Mouse (Mus musculus): ENCODE results near the gene Agtrap.
"Not testable (repeated sequence)": the region's sequence is repeated elsewhere in the genome, so short reads cannot be mapped to it uniquely, and the experiment has no call there.

The Agtrap gene

DNA sequence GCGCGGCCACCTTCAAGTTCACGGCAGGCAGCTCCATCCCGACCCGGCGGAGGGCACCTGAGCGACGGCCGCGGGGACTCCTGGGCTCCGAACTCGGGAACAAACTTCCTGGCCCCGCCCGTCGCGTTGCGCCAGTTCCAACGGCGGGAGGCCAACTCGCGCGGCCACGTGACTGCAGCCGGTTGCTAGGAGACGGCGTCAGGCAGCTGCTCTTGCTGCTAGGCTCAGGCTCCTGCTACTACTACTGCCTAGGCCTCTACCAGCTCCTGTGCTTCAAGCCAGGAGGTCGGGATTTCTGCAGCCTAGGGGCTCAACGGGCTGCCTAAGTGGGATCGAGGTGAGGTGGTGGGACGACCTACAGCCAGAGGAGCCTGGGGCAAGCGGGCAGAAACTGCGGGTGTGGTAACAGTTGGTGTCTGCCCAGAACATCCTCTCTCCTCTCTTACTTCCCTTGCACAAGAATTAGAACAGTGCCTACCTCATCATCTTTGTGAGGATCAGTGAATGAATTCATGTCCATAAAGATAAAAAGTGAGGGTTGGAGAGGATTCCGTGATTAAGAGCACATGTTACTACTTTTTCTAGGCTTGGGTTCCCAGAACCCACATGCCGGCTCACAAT lies at the start of gene Agtrap:
Gene Agtrap (minus strand): TSS at position 125 of the 621 bp plus-strand sequence.
- peak; percentile 90 for DNase-seq (ENCODE audit: low read depth, low spot score)

DNA sequence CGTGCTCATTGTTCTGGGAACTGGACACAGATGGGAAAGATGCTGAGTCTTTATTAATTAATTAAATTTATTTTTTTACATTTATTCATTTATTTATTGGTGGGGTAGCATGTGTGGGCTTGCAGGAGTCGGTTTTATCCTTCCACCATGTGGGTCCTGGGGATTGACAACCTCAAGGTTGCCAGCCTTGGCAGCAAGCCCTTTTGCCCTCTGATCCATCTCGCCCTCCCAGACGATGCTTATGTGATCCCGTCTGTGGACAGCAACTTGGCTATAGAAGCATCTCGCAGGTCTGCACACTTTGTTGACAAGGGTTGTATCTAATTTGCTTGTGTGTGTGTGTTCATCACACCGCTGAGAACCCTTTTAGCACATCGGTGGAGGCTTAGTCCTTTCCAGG lies 49.7 kb upstream of the Agtrap start:
- DNase-seq (ENCODE audit: low read depth, low spot score) = no peak

DNA sequence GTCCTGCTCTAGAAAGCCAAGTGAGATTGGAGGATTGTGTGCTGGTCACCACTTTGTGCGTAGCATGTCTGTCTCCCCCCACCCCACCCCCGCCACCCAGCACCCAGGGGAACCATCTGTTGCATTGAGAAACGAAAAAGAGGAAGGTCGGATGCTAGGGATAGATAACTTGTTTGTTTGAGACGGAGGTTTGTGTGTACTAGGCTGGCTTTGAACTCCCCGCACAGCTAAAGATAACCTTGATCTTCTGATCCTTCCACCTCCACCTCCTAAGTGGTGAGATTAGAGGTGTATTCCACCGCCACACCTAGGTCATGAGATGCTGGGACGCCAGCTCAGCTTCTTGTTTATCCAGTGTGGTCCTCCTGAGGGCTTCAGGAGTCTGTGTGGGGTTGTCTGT lies 47.2 kb upstream of the Agtrap start:
- no peak for DNase-seq (ENCODE audit: low read depth, low spot score)

DNA sequence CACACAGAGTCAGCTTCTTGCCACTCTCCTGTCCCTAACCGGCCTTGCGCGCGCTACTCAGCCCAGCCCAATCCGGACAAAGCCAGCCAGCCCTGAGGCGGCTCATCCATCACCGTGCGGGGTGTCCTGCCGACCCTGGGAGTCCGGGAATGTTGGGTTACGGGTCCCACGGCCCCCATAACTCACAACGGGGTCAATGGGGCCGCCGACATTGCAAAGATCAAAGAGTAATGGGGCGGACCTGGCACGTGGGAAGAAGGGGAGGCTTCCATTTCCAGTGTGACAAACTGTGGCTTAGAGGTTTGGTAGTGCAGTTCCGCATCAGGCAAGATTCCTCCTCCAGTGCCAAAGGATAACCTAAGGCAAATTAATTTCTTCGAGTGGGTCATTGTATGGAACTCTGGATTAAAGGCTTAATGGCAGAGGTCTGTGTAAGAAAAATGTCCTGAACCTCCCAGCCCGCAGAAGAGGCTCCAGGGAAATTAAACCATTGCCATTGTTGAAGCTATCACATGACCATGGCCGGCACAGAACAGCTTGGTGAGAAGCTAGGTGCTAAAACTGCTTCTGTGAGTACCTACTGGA lies 43.8 kb upstream of the Agtrap start:
- DNase-seq (ENCODE audit: low read depth, low spot score) = peak; percentile 93

DNA sequence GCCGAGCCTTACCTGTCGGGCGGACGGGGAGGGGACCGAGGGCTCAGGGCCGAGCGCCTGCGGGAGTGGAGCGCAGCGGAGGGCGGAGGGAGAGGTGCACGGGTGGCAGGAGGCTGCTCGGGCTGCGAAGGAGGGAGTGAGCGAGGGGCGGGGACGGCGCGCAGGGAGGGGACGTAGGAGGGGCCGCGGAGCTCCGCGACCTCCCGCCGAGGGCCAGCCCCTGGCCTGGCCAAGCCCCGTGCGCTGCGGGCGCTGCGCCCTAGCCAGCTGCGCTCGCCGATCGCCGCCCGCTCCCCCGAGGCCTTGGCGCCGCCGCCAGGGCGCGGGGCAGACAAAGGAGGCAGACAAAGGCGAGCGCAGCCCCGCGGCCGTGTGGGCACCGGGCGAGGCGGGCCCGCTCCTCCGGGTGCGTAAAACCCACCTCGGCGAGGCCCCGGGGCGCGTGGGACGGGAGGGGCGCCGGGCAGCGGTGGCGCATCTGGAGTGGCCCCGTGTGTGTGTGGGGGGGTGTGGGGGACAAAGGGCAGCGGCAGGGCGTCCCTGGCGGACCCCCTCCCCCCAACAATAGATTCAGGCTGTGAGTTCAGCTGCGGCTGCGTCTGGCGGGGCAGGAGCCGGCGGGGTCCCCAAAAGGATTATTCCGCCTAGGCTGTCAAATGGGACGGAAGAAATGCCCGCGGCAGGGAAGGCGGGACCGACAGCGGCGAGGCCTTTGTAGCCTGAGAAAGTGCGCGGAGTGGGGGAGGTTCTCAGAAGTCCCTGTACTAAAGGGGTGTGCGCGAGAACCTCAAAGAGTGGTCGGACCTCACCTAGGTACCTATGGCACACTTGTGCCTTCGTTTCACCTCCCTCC lies 43.0 kb upstream of the Agtrap start, which contains the start of gene Draxin:
Gene Draxin (minus strand): TSS at position 138 of the 853 bp plus-strand sequence.
- DNase-seq (ENCODE audit: low read depth, low spot score) = peak; percentile 86

DNA sequence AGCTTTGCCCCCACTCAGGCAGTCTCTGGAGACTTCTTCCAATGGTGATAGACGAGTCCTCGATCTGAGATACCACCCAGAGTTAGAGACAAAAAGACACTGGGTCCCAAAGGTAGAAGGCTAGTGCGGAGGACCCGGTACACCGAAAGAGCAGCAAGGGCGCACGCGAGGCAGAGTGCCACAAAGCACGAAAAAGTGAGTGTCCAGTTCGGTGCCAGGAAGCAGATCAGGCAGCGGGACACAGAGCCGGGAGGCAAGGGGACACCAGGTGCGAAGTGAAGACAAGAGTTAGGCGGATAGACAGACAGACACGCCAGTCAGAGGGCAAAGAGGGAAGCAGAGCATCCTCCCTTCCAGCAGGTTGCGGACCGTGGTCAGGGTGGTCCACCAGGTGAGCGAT lies 42.3 kb upstream of the Agtrap start, which contains the start of gene Mad2l2:
Gene Mad2l2 (plus strand): TSS at position 252 of the 400 bp plus-strand sequence.
- no peak for DNase-seq (ENCODE audit: low read depth, low spot score)

DNA sequence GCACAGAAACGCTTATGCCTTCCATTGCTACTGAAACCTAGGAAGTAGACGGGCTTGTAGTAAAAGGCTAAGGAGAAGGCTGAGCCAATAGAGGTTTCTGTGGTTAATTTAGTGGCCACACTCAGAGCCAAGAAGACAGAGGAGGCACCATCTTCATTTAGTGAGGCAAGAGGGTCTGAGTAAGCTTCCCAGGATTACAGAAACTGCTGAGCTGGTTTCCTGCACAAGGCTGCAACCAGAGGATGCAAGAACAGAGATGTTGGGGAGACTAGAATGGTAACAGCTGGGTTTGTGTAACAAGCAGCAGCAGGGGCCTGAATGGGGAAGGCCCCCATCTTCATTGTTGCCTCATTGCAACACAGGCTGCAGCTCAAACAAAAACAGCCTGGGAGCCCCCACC lies 40.8 kb upstream of the Agtrap start:
- DNase-seq (ENCODE audit: low read depth, low spot score) = no peak

DNA sequence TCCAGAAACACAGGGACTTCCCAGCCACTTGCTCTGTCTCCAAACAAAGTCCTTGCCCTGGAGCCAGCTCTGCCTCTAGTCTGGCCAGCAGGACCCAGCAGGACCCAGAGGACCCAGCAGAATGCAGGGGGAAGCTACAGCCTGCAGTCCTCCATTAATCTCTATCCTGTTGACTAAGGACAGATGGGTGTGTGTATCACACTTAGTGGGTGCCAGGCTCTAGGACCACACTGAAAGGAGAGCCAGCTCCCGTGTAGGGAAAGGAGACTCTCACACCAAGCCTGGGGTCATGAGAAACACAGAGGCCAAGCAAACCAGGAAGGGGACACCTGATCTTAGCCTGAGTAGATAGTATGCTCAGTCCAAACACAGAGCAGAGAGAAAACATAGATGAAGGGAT lies 40.4 kb upstream of the Agtrap start:
- DNase-seq (ENCODE audit: low read depth, low spot score) = no peak

DNA sequence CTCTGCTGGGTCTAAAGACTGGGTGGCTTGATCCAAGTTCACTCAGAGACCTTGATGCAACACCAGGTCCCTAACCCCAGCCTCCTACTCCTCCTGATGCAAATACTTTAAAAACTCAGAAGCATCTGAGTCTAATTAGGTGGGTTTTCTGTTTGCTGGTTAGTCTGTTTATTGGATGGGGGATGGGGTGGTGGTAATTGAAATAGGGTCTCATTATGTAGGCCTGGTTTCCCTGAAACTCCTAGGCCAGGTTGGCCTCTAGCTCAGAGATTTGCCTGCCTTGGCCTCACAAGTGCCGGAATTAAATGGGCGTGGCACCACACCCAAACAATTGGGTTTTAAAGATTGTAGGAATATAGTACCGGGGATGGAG lies 34.8 kb upstream of the Agtrap start:
- DNase-seq (ENCODE audit: low read depth, low spot score) = no peak

DNA sequence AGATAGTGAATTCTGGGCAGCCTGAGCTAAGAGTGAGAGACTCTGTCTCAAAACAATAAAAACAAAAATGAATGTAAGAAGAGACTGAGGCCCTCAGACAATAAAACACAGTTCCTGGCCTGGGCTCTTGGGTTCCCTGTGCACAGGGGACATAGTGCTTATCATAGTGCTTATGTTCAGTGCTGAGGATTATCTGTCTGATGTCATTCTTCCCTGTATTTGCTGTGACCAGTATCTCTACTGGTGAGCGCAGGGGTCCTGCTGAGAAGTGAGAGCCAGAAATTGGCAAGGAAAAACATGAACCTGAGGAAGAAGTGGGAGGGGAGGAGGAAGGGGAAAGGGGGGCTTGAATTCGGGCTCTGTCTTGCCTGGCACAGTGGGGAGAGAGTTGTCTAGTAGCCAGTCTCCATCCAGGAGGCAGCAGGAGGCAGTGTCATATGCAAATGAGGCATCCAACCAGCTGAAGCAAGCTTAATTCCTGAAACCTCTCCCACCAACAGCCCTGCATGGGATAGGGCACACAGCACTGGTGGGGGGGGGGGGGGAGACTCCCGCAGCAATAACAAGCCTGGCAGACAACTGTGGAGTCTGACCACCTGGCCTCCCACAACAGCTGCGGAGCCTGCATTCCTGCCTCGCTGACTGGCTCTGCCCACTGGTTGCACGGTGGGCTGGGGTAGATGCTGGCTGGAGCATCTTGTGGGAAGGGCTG lies 34.3 kb upstream of the Agtrap start:
- DNase-seq (ENCODE audit: low read depth, low spot score) = peak; percentile 67

DNA sequence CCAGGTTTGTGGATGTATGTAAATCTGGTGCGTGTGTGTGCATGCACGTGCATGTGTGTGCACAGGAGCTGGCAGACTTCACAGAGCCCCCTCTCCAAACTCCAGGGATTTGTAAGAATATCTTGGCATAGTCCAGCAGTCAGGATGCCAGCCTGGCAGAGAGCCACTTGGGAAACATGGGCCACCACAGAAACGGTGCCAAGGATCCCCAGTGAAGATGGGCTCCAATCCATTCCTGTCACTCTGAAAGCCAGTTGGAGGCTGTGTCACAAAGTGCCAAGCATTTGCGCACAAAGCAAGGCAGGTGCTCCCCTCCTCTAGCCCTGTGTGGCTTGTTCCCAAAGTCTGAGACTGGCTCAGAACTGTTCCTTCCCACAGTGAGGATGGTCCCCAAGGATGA lies 33.5 kb upstream of the Agtrap start:
- DNase-seq (ENCODE audit: low read depth, low spot score) = no peak

DNA sequence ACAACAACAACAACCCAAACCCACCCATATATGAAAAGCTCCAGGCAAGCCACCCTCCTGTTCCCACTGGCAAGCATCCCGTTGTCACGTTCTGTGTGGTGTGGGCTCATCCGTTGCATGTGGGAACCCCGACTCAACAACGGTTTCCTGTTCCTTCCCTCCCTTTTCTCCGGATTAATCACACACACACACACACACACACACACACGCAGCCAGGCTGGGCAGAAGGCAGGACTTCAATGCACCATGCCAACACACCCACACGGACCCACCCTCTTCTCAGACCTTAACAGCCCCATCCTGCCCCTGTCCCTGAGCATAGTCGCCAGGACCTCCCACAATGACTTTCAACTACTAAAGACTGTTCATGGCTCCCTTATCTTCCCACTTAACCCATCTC lies 32.7 kb upstream of the Agtrap start:
- DNase-seq (ENCODE audit: low read depth, low spot score) = no peak

DNA sequence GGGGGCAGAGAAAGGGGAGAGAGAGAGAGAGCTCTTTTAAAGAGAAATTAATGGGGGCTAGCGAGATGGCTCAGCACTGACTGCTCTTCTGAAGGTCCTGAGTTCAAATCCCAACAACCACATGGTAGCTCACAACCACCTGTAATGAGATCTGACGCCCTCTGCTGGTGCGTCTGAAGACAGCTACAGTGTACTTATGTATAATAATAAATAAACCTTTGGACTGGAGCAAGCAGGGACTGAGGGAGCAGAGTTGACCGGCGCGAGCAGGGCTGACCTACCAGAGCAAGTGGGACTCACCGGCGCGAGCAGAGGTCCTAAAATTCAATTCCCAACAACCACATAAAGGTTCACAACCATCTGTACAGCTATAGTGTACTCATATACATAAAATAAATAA lies 31.7 kb upstream of the Agtrap start:
- not testable (repeated sequence) for DNase-seq (ENCODE audit: low read depth, low spot score)

DNA sequence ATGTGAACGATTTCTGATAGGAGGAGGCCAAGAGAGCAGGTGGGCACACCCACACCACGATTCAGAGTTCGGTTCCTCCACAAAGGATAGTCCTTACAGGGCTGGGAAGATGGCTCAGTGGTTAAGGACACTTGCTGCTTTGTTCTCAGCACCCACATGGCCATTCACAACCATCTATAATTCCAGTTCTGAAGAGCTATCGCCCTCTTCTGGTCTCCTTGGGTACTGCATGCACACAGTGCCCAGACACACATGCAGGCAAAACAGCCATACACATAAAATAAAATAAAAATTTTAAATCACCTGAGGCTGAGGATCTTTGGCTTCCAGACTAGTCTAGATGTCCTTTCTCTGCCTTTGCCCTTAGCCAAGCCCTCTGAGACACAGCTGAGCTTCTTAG lies 29.6 kb upstream of the Agtrap start:
- DNase-seq (ENCODE audit: low read depth, low spot score) = no peak

DNA sequence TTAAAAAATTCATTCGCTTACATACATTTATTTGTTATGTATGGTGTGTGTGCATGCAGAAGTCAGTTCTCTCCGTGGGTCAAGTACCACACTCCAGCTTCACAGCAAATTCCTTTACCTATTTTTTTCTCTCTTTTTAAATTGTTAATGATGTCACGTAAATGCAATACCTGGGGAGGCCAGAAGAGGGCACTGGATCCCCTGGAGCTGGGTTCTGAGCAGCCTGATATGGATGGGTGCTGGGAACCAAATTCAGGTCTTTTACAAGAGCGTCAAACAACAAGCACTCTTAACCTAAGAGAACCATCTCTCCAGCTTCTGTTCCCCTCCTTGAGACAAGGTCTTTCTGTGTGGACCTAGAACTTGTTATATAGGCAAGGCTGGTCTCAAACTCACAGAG lies 28.8 kb upstream of the Agtrap start:
- DNase-seq (ENCODE audit: low read depth, low spot score) = no peak

DNA sequence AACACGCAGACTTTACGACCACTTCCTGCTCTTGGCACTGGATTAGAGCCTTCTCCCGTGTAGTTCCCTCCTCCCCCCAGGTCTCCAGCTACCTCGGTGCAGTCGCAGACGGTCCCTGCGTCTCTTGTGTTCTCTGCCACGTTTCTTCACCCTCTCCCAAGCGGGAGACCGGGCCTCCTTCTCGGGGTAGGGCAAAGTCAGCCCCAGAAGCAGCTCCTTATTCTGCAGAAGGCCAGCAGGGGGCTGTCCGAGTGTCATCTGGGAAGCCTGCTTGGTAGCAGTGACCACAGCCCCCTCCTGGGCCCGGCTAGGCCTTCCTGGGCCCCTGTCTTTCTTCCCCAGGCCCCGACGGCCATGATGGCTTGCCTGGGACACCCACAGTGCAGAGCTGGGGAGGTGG lies 27.6 kb upstream of the Agtrap start:
- DNase-seq (ENCODE audit: low read depth, low spot score) = peak; percentile 57

DNA sequence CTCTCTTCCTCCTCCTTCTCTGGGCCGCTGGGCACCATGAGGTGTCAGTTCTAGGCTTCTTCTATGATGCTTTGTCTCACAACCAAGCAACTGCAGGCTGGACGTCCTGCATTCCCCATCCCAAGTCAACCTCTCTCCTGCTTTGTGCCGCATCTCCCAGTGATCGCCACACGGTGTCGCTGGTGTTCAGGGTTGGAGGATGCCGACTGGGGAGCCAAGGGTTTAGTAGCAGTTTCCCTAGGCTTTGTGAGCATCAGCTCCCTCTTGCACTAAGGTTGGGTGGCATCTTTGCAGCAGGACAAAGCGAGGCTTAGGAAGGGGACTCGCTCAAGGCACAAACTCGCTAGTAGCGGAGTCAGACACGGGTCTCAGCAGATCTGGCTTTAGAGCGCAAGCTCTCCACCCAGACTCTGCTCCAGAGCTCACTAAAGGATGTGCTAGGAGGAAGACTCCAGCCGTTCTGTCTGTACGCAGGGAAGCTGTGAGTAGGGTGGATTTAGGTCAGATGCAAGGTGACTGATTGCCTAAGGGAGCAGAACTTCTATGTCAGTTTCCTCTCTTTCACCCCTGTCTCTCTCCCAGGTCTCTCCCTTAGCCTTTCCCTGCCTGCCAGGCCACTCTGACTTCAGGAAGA lies 27.0 kb upstream of the Agtrap start:
- DNase-seq (ENCODE audit: low read depth, low spot score) = peak; percentile 91

DNA sequence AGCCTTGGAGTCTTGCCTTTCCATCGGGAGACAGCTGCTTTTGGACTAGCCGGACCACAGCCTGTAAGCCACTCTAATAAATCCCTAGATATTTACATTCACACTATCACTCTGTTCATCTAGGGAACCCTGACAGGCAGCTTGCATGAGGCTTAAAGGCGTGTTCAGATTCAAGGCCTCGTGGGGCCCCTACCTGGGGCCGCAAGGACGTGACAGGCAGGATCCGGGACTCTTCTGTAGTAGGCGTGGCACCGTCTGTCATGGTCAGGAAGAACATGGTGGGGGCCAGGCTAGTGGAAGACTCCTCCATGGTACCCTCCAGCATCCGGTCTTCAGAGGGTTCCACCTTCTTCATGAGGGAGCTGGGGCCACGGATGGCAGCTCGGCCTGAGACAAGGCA lies 24.7 kb upstream of the Agtrap start:
- no peak for DNase-seq (ENCODE audit: low read depth, low spot score)

DNA sequence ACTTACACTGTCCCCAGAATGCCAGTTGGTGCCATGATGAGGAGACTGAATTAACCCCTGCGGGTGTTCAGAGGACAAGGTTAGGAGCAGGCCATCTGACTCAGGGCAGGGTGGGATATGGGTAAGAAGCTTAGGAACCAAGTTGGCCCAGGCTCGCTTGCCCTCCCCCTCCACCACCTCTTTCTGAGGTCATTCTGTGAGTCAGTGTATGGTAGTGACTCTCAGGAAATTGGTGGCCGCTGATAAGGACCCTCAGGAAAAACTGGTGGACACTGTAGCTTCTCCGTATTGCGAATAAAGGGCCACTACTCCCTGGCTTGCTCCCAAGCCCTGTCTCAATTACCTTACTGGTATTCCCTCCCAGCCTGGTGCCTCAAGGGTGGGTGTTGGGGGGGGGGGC lies 21.4 kb upstream of the Agtrap start:
- DNase-seq (ENCODE audit: low read depth, low spot score) = no peak

DNA sequence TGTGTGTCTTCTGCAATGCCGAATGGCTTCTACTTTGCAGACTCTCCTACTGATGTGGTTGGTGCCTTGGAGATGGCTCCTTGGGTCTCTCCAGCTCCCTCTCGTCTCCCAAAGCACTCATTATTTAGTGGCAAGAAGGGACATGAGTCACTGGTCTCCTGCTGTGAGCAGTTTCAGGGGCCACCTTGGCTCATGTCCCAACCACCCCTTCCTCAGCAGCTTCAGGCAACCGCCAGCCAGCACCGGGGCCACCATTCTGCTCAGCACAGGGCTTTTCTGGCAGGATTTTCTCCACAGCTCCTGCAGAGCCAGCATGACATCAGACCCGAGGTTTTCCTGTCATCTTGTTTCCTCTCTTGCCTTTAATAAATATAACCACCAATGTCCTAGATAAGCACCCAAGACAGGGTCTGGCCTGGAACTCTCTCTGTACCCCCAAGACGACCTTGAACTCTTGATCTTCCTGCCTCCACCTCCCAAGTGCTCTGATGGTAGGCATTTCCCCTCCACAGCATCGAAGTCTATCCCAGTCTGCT lies 20.8 kb upstream of the Agtrap start:
- no peak for DNase-seq (ENCODE audit: low read depth, low spot score)

DNA sequence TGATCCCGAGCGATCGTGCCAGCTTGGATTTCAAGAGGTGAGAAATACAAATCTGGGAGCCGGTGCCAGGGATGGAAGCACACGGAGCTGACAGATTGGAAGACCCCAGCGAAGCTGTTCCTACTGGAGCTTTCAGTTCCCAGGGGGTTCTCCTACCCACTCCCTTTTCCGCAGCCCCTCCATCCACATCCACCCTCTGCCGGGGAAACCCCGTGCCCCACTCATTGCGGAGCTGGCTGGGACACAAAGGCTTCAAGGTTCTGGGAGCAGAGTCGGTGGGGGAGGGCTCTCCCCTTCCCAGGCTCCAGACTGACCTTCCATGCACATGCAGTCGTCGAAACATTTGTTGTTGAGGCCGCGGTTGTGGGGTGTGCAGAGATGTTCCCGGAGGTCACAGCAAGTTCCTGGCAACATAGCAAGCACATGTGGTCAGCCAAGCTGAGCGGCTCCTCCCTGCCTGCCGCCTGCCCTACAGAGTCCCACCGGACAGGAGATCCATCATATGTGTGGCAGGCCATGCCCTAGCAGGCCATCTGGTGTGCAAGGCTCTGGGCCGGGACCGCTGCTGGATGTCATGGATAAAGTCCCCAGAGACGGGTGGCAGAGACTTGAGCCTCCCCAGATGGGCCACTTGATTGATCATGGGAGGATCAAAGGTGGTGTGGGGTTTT lies 19.9 kb upstream of the Agtrap start:
- peak; percentile 87 for DNase-seq (ENCODE audit: low read depth, low spot score)

All from mesoderm, embryonic 11.5 days (tissue).